Mouse (Mus musculus): ENCODE measurements around the gene Car3.

GRCm38 (mm10) chr3:14882005-14882404, 18.7 kb downstream of the Car3 start:
- no peak for TF ChIP-seq POLR2A (IDR thresholded peaks at IDR 0.05; ENCODE audit: borderline replicate concordance, insufficient read depth, low read length)
- TF ChIP-seq CTCF (IDR thresholded peaks at IDR 0.05; ENCODE audit: borderline replicate concordance, insufficient read depth, low read depth, low read length) = no peak

Measured in cerebellum, adult 2 months (tissue).